Mouse (Mus musculus): ENCODE measurements around the gene Ttll5.

- TF ChIP-seq CTCF (IDR thresholded peaks at IDR 0.05; ENCODE audit: borderline replicate concordance, insufficient read depth, low read depth, low read length) (no peak), POLR2A (IDR thresholded peaks at IDR 0.05; ENCODE audit: borderline replicate concordance, insufficient read depth, low read length) (no peak)
Measured at GRCm38 (mm10) chr12:86077736-86078135, 253.3 kb downstream of the Ttll5 start.

All from cerebellum, adult 2 months (tissue).